Mouse (Mus musculus) G1E (cell line): Measurements from ENCODE around the gene Arrdc2.

Source experiments
- CTCF ChIP-seq: IDR thresholded peaks from 2 replicates; pipeline ENCODE4 v1.5.1; 2012; ENCODE audit warnings: low read depth, low read length, inconsistent platforms, mixed read lengths
- GATA1 ChIP-seq: IDR thresholded peaks from 2 replicates; pipeline ENCODE4 v1.6.1; 2012; ENCODE audit warnings: borderline replicate concordance, low read length, inconsistent platforms, mixed read lengths
- POLR2AphosphoS5 ChIP-seq: IDR thresholded peaks from 2 replicates; pipeline ENCODE4 v1.6.1; 2012; ENCODE audit warnings: low read depth, low read length, inconsistent platforms; ENCODE audit not compliant: insufficient replicate concordance

- TF ChIP-seq CTCF (no peak), POLR2AphosphoS5 (no peak), GATA1 (no peak)
These were observed 5.6 kb upstream of the Arrdc2 start for GRCm38 (mm10) chr8:70845108-70845507.
